Mouse (Mus musculus) embryonic stem cell, embryonic (primary cell): ENCODE measurements at regions not wholly inside any gene's neighbourhood (a gene's known extent, or its start where the extent isn't known, plus 50 kb on each side); places are given as distances from the start of the nearest gene placed in this dataset.

Source experiments
- CTCF ChIA-PET, 4 experiments: fragments of 300-600 bp in 2 of 4; fragments of 350-600 bp in 2 of 4; sonication (Branson Sonifier 250); formaldehyde crosslinking; loops; one replicate each; lab custom pipeline; 2022; ENCODE audit warnings: inconsistent platforms in 2 of 4; lab: Charles Lee
- POLR2A ChIA-PET, 4 experiments: fragments of 300-600 bp in 2 of 4; fragments of 350-600 bp in 2 of 4; sonication (Branson Sonifier 250); formaldehyde crosslinking; loops; one replicate each; lab custom pipeline; 2022; ENCODE audit warnings: antibody characterized with exemption in 4 of 4, inconsistent platforms in 1 of 4; lab: Charles Lee

GRCm38 (mm10) chr17:44336842-44337241 is 148.5 kb downstream of the Clic5 start:
- ChIA-PET POLR2A (interaction anchor here in 1 of 4 experiments (0.7 kb wide), 1 partner anchor 251 kb away, joined by 3 read pairs; no protein-coding TSS in a partner anchor), CTCF (interaction anchor here in 2 of 4 experiments (0.7 kb wide), 2 partner anchors 174 to 1109 kb away, joined by 4 to 6 read pairs; no protein-coding TSS in a partner anchor)

- POLR2A ChIA-PET, result no interaction called here
Measured at GRCm38 (mm10) chr17:44337253-44337652, 148.9 kb downstream of the Clic5 start.

GRCm38 (mm10) chr17:44344542-44344941 is 156.2 kb downstream of the Clic5 start:
- ChIA-PET CTCF (no interaction called here), POLR2A (no interaction called here)

More at GRCm38 (mm10) chr17:44337253-44337652, 148.9 kb downstream of the Clic5 start:
- CTCF ChIA-PET, result interaction anchor here in 2 of 4 experiments (0.7 kb wide), 2 partner anchors 175 to 1110 kb away, joined by 4 to 6 read pairs; no protein-coding TSS in a partner anchor

- ChIA-PET POLR2A (no interaction called here), CTCF (no interaction called here)
Measured at GRCm38 (mm10) chr17:44345374-44345773, 157.0 kb downstream of the Clic5 start.

GRCm38 (mm10) chr17:44350201-44350948 is 162.0 kb downstream of the Clic5 start:
- POLR2A ChIA-PET, result no interaction called here

GRCm38 (mm10) chr17:44350949-44351244 is 162.5 kb downstream of the Clic5 start:
- CTCF ChIA-PET, result interaction anchor here in 1 of 4 experiments (0.6 kb wide), 1 partner anchor 9 kb away, joined by 3 read pairs; no protein-coding TSS in a partner anchor
- POLR2A ChIA-PET, result no interaction called here

More at GRCm38 (mm10) chr17:44350201-44350948, 162.0 kb downstream of the Clic5 start:
- CTCF ChIA-PET, result interaction anchor here in 1 of 4 experiments (0.6 kb wide), 1 partner anchor 10 kb away, joined by 3 read pairs; no protein-coding TSS in a partner anchor

GRCm38 (mm10) chr17:44351499-44352117 is 163.2 kb downstream of the Clic5 start:
- ChIA-PET POLR2A (no interaction called here), CTCF (no interaction called here)

- POLR2A ChIA-PET, result no interaction called here
- CTCF ChIA-PET, result no interaction called here
Measured at GRCm38 (mm10) chr17:44352142-44352541, 163.8 kb downstream of the Clic5 start.

GRCm38 (mm10) chr17:44363111-44363510 is 174.7 kb downstream of the Clic5 start:
- CTCF ChIA-PET, result no interaction called here
- POLR2A ChIA-PET, result no interaction called here

GRCm38 (mm10) chr17:44364494-44364893 is 176.1 kb downstream of the Clic5 start:
- CTCF ChIA-PET, result no interaction called here
- POLR2A ChIA-PET, result no interaction called here

- ChIA-PET POLR2A (no interaction called here), CTCF (no interaction called here)
Measured at GRCm38 (mm10) chr17:44366438-44366837, 178.1 kb downstream of the Clic5 start.

- ChIA-PET POLR2A (no interaction called here), CTCF (no interaction called here)
Measured at GRCm38 (mm10) chr17:44367561-44367960, 179.2 kb downstream of the Clic5 start.

GRCm38 (mm10) chr17:44370966-44371465 is 182.6 kb downstream of the Clic5 start:
- CTCF ChIA-PET, result no interaction called here

GRCm38 (mm10) chr17:44371620-44372019 is 183.2 kb downstream of the Clic5 start:
- ChIA-PET POLR2A (no interaction called here), CTCF (no interaction called here)

More at GRCm38 (mm10) chr17:44370966-44371465, 182.6 kb downstream of the Clic5 start:
- POLR2A ChIA-PET, result no interaction called here

GRCm38 (mm10) chr17:44373744-44374456 is 185.5 kb downstream of the Clic5 start:
- POLR2A ChIA-PET, result no interaction called here
- CTCF ChIA-PET, result interaction anchor here in 1 of 4 experiments (0.7 kb wide), 2 partner anchors 7 to 903 kb away, joined by 3 read pairs; no protein-coding TSS in a partner anchor

- POLR2A ChIA-PET, result interaction anchor here in 1 of 4 experiments (0.6 kb wide), 1 partner anchor 140 kb away, joined by 6 read pairs; no protein-coding TSS in a partner anchor
- CTCF ChIA-PET, result no interaction called here
Measured at GRCm38 (mm10) chr17:44378391-44378790, 190.0 kb downstream of the Clic5 start.

- POLR2A ChIA-PET, result no interaction called here
Measured at GRCm38 (mm10) chr17:44388916-44389315, 200.5 kb downstream of the Clic5 start.

GRCm38 (mm10) chr17:44397829-44398228 is 209.4 kb downstream of the Clic5 start:
- POLR2A ChIA-PET, result interaction anchor here in 1 of 4 experiments (0.6 kb wide), 1 partner anchor 974 kb away, joined by 4 read pairs; no protein-coding TSS in a partner anchor
- CTCF ChIA-PET, result no interaction called here

More at GRCm38 (mm10) chr17:44388916-44389315, 200.5 kb downstream of the Clic5 start:
- CTCF ChIA-PET, result interaction anchor here in 1 of 4 experiments (0.6 kb wide), 1 partner anchor 200 kb away, joined by 13 read pairs; the partner anchor contains the start of gene Clic5

GRCm38 (mm10) chr17:44398231-44398630 is 209.8 kb downstream of the Clic5 start:
- CTCF ChIA-PET, result no interaction called here
- POLR2A ChIA-PET, result interaction anchor here in 1 of 4 experiments (0.6 kb wide), 1 partner anchor 974 kb away, joined by 4 read pairs; no protein-coding TSS in a partner anchor
